Mouse (Mus musculus) midbrain, embryonic 11.5 days (tissue): Measurements from ENCODE around the gene Snrpa1. TPM values are rescaled to one million over a fixed set of nuclear protein-coding genes. Genes with fewer than 3 reads are reported as not detected.

ENCODE experiments used
- ATAC-seq: fragments of 200-750 bp; cut with Nextera tagmentation; 2 replicates; pipeline ENCODE4 v1.8.0; 2017; ENCODE audit warnings: moderate TSS enrichment, moderate library complexity; ENCODE audit not compliant: low FRiP score
- DNase-seq: peaks from one replicate; pipeline ENCODE4 v3.0.0; 2015; ENCODE audit warnings: low spot score; ENCODE audit errors: missing footprints
- H3K27ac ChIP-seq: fragments of 300-500 bp; sonication (generic); 2 replicates; pipeline ENCODE4 v1.5.1; 2014; ENCODE audit warnings: low read depth, low read length
- H3K27me3 ChIP-seq: fragments of 300-500 bp; sonication (generic); 2 replicates; pipeline ENCODE4 v1.6.1; 2014; ENCODE audit warnings: mild to moderate bottlenecking, low read length, moderate library complexity, mixed read lengths; ENCODE audit not compliant: control insufficient read depth, insufficient read depth
- H3K36me3 ChIP-seq: fragments of 300-500 bp; sonication (generic); 2 replicates; pipeline ENCODE4 v1.6.1; 2014; ENCODE audit warnings: mild to moderate bottlenecking, low read length, moderate library complexity, mixed read lengths; ENCODE audit not compliant: control insufficient read depth, insufficient read depth
- H3K4me1 ChIP-seq: fragments of 300-500 bp; sonication (generic); 2 replicates; pipeline ENCODE4 v1.6.1; 2014; ENCODE audit warnings: low read length; ENCODE audit not compliant: control insufficient read depth, insufficient read depth
- H3K4me2 ChIP-seq: fragments of 300-500 bp; sonication (generic); 2 replicates; pipeline ENCODE4 v1.6.1; 2014; ENCODE audit warnings: mild to moderate bottlenecking, moderate library complexity
- H3K4me3 ChIP-seq: fragments of 300-500 bp; sonication (generic); 2 replicates; pipeline ENCODE4 v1.5.1; 2014; ENCODE audit warnings: low read depth, low read length
- H3K9ac ChIP-seq: fragments of 300-500 bp; sonication (generic); 2 replicates; pipeline ENCODE4 v1.6.1; 2014; ENCODE audit warnings: low read length
- H3K9me3 ChIP-seq: fragments of 300-500 bp; sonication (generic); 2 replicates; pipeline ENCODE4 v1.6.1; 2016; ENCODE audit warnings: low read length; ENCODE audit not compliant: control insufficient read depth
- WGBS: fragments of 180-500 bp; shearing (Covaris S2); extraction: QIAGEN DNeasy Blood & Tissue Kit; methylation state at CpG from one replicate; pipeline ENCODE4 v1.1.7; 2014; 5-methylcytosine and 5-hydroxymethylcytosine counted together
- polyA plus RNA-seq: library from polyadenylated mRNA; unstranded; fragments of >200 nt; fragmentation: Nextera tagmentation; extraction: Ambion mirVana; gene quantifications from 2 replicates; pipeline ENCODE4 v1.2.1, GENCODE M21; 2014

The Snrpa1 gene
- polyA plus RNA-seq, 1 experiment from 2014 or later: 230 TPM

GRCm38 (mm10) chr7:66106581-66107056 is 47.8 kb downstream of the Snrpa1 start:
- no peaks in the 10 kb centered on the region for H3K9me3 ChIP-seq
- no peak overlapping the region for H3K4me3 ChIP-seq
- no peak overlapping the region for H3K4me2 ChIP-seq
- DNase-seq: no peak
- WGBS: 83% methylated on average over 7 of the region's 7 CpGs
- no peak overlapping the region for H3K27ac ChIP-seq
- no peaks in the 10 kb centered on the region for H3K36me3 ChIP-seq
- H3K27me3 ChIP-seq: no peaks in the 10 kb centered on the region
- no peak for ATAC-seq
- no peak overlapping the region for H3K9ac ChIP-seq
- H3K4me1 ChIP-seq: peaks cover 6% of the 10 kb centered on the region; the same call in 1 of the 2 replicates

- Histone ChIP-seq H3K4me2 (no peak overlapping the region), H3K9ac (no peak overlapping the region), H3K4me1 (peaks cover 8% of the 10 kb centered on the region; the same call in 1 of the 2 replicates), H3K27me3 (no peaks in the 10 kb centered on the region), H3K9me3 (no peaks in the 10 kb centered on the region), H3K4me3 (no peak overlapping the region), H3K27ac (no peak overlapping the region), H3K36me3 (no peaks in the 10 kb centered on the region)
- WGBS: 83% methylated on average over 11 of the region's 11 CpGs
- DNase-seq (no peak), ATAC-seq (no peak)
Observed at GRCm38 (mm10) chr7:66107206-66107605, 48.4 kb downstream of the Snrpa1 start.

GRCm38 (mm10) chr7:66107930-66108329 is 49.1 kb downstream of the Snrpa1 start:
- H3K4me2 ChIP-seq: no peak overlapping the region
- 14% methylated on average over 7 of the region's 7 CpGs for WGBS
- H3K9ac ChIP-seq: no peak overlapping the region
- H3K27ac ChIP-seq: no peak overlapping the region
- no peaks in the 10 kb centered on the region for H3K9me3 ChIP-seq
- H3K27me3 ChIP-seq: no peaks in the 10 kb centered on the region
- no peak for ATAC-seq
- H3K4me3 ChIP-seq: no peak overlapping the region
- H3K4me1 ChIP-seq: peaks cover 8% of the 10 kb centered on the region; the same call in 1 of the 2 replicates
- no peaks in the 10 kb centered on the region for H3K36me3 ChIP-seq
- DNase-seq: no peak

- H3K27ac ChIP-seq: peak within 1 kb of the TSS; percentile 90
- H3K36me3 ChIP-seq: no peaks in the 10 kb centered on the region
- DNase-seq (peak; percentile 98), ATAC-seq (peak; percentile 92)
- H3K9me3 ChIP-seq: no peaks in the 10 kb centered on the region
- under 1% methylated on average over 95 of the region's 123 CpGs for WGBS
- H3K27me3 ChIP-seq: no peaks in the 10 kb centered on the region
- peak within 1 kb of the TSS; percentile 80 for H3K4me2 ChIP-seq
- peaks cover 10% of the 10 kb centered on the region; the same call in 1 of the 2 replicates for H3K4me1 ChIP-seq
- peak within 1 kb of the TSS; percentile 93 for H3K9ac ChIP-seq
- peak within 1 kb of the TSS; percentile 91 for H3K4me3 ChIP-seq
Observed at GRCm38 (mm10) chr7:66108961-66109854, 50.4 kb downstream of the Snrpa1 start, which contains the start of gene Chsy1. Chsy1 (plus strand) TSS chr7:66109515.

GRCm38 (mm10) chr7:66109855-66110635 is 51.2 kb downstream of the Snrpa1 start:
- H3K4me3 ChIP-seq: peak overlapping the region; percentile 91
- no peaks in the 10 kb centered on the region for H3K9me3 ChIP-seq
- peak overlapping the region; percentile 90 for H3K27ac ChIP-seq
- H3K4me1 ChIP-seq: peaks cover 10% of the 10 kb centered on the region; the same call in 1 of the 2 replicates
- no peaks in the 10 kb centered on the region for H3K27me3 ChIP-seq
- peak overlapping the region; percentile 80 for H3K4me2 ChIP-seq
- WGBS: under 1% methylated on average over 71 of the region's 77 CpGs
- ATAC-seq (peak; percentile 53), DNase-seq (peak; percentile 94)
- H3K9ac ChIP-seq: peak overlapping the region; percentile 93
- no peaks in the 10 kb centered on the region for H3K36me3 ChIP-seq

GRCm38 (mm10) chr7:66110636-66111112 is 51.9 kb downstream of the Snrpa1 start:
- ATAC-seq: no peak
- H3K27me3 ChIP-seq: no peaks in the 10 kb centered on the region
- H3K27ac ChIP-seq: no peak overlapping the region
- DNase-seq: peak; percentile 94
- 2% methylated on average over 10 of the region's 10 CpGs for WGBS
- H3K4me2 ChIP-seq: peak overlapping the region; percentile 80
- peaks cover 10% of the 10 kb centered on the region; the same call in 1 of the 2 replicates for H3K4me1 ChIP-seq
- no peaks in the 10 kb centered on the region for H3K9me3 ChIP-seq
- peak overlapping the region; percentile 93 for H3K9ac ChIP-seq
- H3K36me3 ChIP-seq: no peaks in the 10 kb centered on the region
- peak overlapping the region; percentile 91 for H3K4me3 ChIP-seq

- Histone ChIP-seq H3K27ac (no peak overlapping the region), H3K27me3 (no peaks in the 10 kb centered on the region), H3K4me3 (peak overlapping the region; percentile 91), H3K36me3 (no peaks in the 10 kb centered on the region), H3K9me3 (no peaks in the 10 kb centered on the region), H3K4me1 (peaks cover 10% of the 10 kb centered on the region; the same call in 1 of the 2 replicates), H3K9ac (peak overlapping the region; percentile 93), H3K4me2 (peak overlapping the region; percentile 80)
- 58% methylated on average over 10 of the region's 10 CpGs for WGBS
- ATAC-seq (no peak), DNase-seq (no peak)
Observed at GRCm38 (mm10) chr7:66111211-66111610, 52.4 kb downstream of the Snrpa1 start.

- Histone ChIP-seq H3K4me2 (no peak overlapping the region), H3K27me3 (no peaks in the 10 kb centered on the region), H3K9ac (no peak overlapping the region), H3K4me1 (peaks cover 10% of the 10 kb centered on the region; the same call in 1 of the 2 replicates), H3K9me3 (no peaks in the 10 kb centered on the region), H3K36me3 (no peaks in the 10 kb centered on the region), H3K27ac (no peak overlapping the region), H3K4me3 (no peak overlapping the region)
- DNase-seq: no peak
- 92% methylated on average over 3 of the region's 3 CpGs for WGBS
- ATAC-seq: no peak
Observed at GRCm38 (mm10) chr7:66113561-66113960, 54.8 kb downstream of the Snrpa1 start.
